Mouse (Mus musculus) neural tube, embryonic 10.5 days (tissue): ENCODE measurements around the gene Pbx3.

Experiments
- DNase-seq: peaks from one replicate; pipeline ENCODE4 v3.0.0-alpha.2; 2017; ENCODE audit warnings: low spot score; ENCODE audit errors: extremely low spot score

Pbx3 gene

GRCm38 (mm10) chr2:34298202-34298601 is 74.7 kb downstream of the Pbx3 start:
- no peak for DNase-seq

- DNase-seq = no peak
Observed at GRCm38 (mm10) chr2:34289726-34290125, 83.2 kb downstream of the Pbx3 start.

- no peak for DNase-seq
Observed at GRCm38 (mm10) chr2:34284239-34284638, 88.7 kb downstream of the Pbx3 start.

- DNase-seq = no peak
Observed at GRCm38 (mm10) chr2:34280996-34281395, 91.9 kb downstream of the Pbx3 start.

GRCm38 (mm10) chr2:34279726-34280125 is 93.2 kb downstream of the Pbx3 start:
- DNase-seq = no peak

GRCm38 (mm10) chr2:34275630-34276193 is 97.2 kb downstream of the Pbx3 start:
- no peak for DNase-seq

- DNase-seq = no peak
Observed at GRCm38 (mm10) chr2:34262046-34262445, 110.9 kb downstream of the Pbx3 start.

GRCm38 (mm10) chr2:34260653-34261076 is 112.3 kb downstream of the Pbx3 start:
- peak; percentile 21 for DNase-seq

GRCm38 (mm10) chr2:34258256-34258655 is 114.7 kb downstream of the Pbx3 start:
- DNase-seq = no peak

GRCm38 (mm10) chr2:34257611-34258010 is 115.3 kb downstream of the Pbx3 start:
- DNase-seq = no peak

GRCm38 (mm10) chr2:34256000-34256553 is 116.9 kb downstream of the Pbx3 start:
- DNase-seq = no peak

GRCm38 (mm10) chr2:34253627-34254026 is 119.3 kb downstream of the Pbx3 start:
- no peak for DNase-seq

- no peak for DNase-seq
Observed at GRCm38 (mm10) chr2:34253111-34253510, 119.8 kb downstream of the Pbx3 start.

GRCm38 (mm10) chr2:34252286-34252685 is 120.7 kb downstream of the Pbx3 start:
- DNase-seq = no peak

GRCm38 (mm10) chr2:34249961-34250658 is 122.8 kb downstream of the Pbx3 start:
- DNase-seq = no peak

GRCm38 (mm10) chr2:34249141-34249960 is 123.6 kb downstream of the Pbx3 start:
- DNase-seq = peak; percentile 78

- no peak for DNase-seq
Observed at GRCm38 (mm10) chr2:34240885-34241284, 132.1 kb downstream of the Pbx3 start.

GRCm38 (mm10) chr2:34239315-34239858 is 133.6 kb downstream of the Pbx3 start:
- no peak for DNase-seq

- DNase-seq = no peak
Observed at GRCm38 (mm10) chr2:34235467-34236075, 137.4 kb downstream of the Pbx3 start.

GRCm38 (mm10) chr2:34234274-34234673 is 138.7 kb downstream of the Pbx3 start:
- DNase-seq = no peak

GRCm38 (mm10) chr2:34233271-34233670 is 139.7 kb downstream of the Pbx3 start:
- no peak for DNase-seq
